In the genomic region with DNA sequence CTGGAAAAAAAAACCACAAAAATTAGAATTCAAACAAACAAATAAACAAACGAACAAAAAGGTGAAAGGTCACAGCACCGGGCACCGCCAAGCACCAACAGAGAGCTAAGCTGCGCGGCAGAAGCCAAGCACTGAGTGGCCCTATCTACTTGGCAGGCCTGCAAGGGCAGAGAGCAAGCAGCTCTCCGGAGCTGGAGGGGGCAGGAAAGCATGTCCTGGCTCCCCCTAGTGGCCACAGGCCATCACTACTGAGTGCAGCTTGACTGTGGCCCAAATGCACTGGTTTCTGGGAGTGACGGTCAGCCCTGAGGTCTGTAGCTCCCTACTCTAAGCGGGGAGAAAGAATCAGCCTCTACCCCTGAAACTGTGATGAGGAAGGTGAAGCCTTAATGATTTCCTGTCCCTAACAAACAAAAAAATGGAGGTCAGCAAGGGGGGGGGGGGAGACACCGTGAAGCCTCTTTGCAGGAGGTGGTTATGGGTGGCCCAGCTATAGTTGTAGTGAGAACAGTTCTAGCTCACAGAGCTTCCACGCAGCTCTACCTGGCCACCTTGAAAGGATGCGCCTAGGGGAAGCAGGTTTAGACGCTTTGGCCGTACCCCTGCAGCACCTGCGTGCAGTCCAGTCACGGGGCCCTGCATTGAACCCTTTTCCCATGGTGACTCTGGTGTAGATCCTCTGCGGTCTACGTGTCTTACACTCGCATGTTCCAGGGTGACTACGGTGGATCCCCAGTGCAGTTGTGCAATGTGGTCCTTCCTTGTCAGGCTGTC, we compare ENCODE assay signal across 8 mouse cellular contexts.
DNase-seq lines count a peak whose midpoint lies in the region; ATAC-seq lines count a peak whose summit lies in the region.

No protein-coding gene starts in this region.

- no peaks in the 10 kb centered on the region for H3K27me3 ChIP-seq in intestine, embryonic 14.5 days (replicated peaks; ENCODE audit: control insufficient read depth, insufficient read depth, low read length)

- H3K27ac ChIP-seq in intestine, embryonic 14.5 days (ENCODE audit: low read depth) = no peak overlapping the region

- DNase-seq in adrenal gland, adult 18-20 months (ENCODE audit: low spot score in 2 of 2) = peak; percentile 89 to 90
- DNase-seq in embryo, embryonic 11 days = peak; percentile 90
- DNase-seq in gastrocnemius, postnatal 25 days = peak; percentile 84
- peak; percentile 93 for DNase-seq in intestine, embryonic 14.5 days (ENCODE audit: low spot score)
- DNase-seq in left cerebral cortex, postnatal 14 days (ENCODE audit: low spot score in 2 of 2) = peak; percentile 87 to 88
- peak; percentile 88 for DNase-seq in mesoderm, embryonic 11.5 days (ENCODE audit: low read depth, low spot score)
- peak; percentile 80 for DNase-seq in right cerebral cortex, postnatal 25 days
- peak; percentile 80 to 91 for DNase-seq in urinary bladder, postnatal 36 days (ENCODE audit: low spot score in 2 of 2)

- H3K36me3 ChIP-seq in intestine, embryonic 14.5 days (ENCODE audit: control insufficient read depth, insufficient read depth, low read length) = no peaks in the 10 kb centered on the region

- 59% methylated on average over 19 of the region's 19 CpGs for WGBS in intestine, embryonic 14.5 days

- no peak overlapping the region for H3K4me3 ChIP-seq in intestine, embryonic 14.5 days (ENCODE audit: low read depth, low read length)

- H3K4me2 ChIP-seq in intestine, embryonic 14.5 days (ENCODE audit: low read length) = no peak overlapping the region

- H3K9ac ChIP-seq in intestine, embryonic 14.5 days (ENCODE audit: low read length) = no peak overlapping the region

- peaks cover under 1% of the 10 kb centered on the region; the same call in 1 of the 2 replicates for H3K4me1 ChIP-seq in intestine, embryonic 14.5 days (replicated peaks; ENCODE audit: control insufficient read depth, insufficient read depth, low read length)

- H3K9me3 ChIP-seq in intestine, embryonic 14.5 days (ENCODE audit: control insufficient read depth, low read length) = no peaks in the 10 kb centered on the region

- ATAC-seq in intestine, embryonic 14.5 days (replicated peaks; ENCODE audit: low FRiP score, low TSS enrichment, low read depth) = peak; percentile 81

- intact Hi-C loops in left cerebral cortex, postnatal 14 days (cut with DNase I) = loop anchor here (1.0 kb wide), 1 partner anchor 102 kb away; no protein-coding TSS in a partner anchor
